Mouse (Mus musculus): Measurements from ENCODE around the gene Tnfrsf12a. TPM values are rescaled to one million over a fixed set of nuclear protein-coding genes. Genes with fewer than 3 reads are reported as not detected.

The Tnfrsf12a gene
- total RNA-seq, 2 experiments from 2014 or later = 3.3 to 4.1 TPM

DNA sequence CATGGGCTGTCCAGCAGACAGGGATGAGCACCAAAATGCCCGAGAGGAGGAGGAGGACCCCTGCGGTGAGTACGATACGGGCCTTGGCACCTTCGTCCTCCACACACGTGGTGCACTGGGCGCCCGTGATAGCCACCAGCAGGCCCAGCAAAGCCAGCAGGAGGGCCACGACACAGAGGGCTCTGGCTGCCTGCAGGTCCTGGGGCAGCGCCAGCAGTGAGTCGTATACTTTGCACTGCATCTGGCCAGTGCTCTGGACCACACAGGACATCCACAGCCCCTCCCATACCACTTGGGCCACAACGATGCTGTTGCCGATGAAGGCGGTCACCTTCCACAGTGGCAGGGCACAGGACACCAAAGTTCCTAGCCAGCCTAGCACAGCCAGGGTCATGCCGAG lies 6.0 kb upstream of the Tnfrsf12a start:
- intact Hi-C loops (cut with DNase I) = no loop called here

GRCm38 (mm10) chr17:23682530-23682929 lies 5.3 kb upstream of the Tnfrsf12a start:
- intact Hi-C loops (cut with DNase I) = no loop called here
- DNase-seq (ENCODE audit: extremely low spot score in 1 of 2, low spot score in 2 of 2) = no peak

More for the DNA sequence above, 6.0 kb upstream of the Tnfrsf12a start:
- DNase-seq (ENCODE audit: extremely low spot score in 1 of 2, low spot score in 2 of 2) = no peak

DNA sequence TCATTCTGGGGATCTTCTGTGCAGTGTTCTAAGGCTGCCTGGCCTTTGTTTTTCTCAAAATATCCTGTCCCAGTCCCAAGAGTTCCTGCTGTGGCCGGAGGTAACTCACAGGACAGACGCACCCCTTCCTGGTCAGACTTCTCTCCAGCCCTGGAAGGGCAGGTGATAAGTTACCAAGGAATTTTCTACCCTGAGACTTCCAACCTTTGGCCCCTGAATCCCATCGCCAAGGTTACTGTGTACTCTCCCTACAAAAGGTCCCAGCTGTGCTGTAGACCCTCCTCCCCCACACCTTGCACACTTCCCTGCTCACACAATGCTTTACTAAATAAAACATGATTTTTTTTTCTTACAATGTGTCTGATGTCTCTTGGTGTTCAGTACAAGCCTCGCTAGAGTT lies 4.8 kb upstream of the Tnfrsf12a start:
- intact Hi-C loops (cut with DNase I) = no loop called here
- DNase-seq (ENCODE audit: extremely low spot score in 1 of 2, low spot score in 2 of 2) = no peak

DNA sequence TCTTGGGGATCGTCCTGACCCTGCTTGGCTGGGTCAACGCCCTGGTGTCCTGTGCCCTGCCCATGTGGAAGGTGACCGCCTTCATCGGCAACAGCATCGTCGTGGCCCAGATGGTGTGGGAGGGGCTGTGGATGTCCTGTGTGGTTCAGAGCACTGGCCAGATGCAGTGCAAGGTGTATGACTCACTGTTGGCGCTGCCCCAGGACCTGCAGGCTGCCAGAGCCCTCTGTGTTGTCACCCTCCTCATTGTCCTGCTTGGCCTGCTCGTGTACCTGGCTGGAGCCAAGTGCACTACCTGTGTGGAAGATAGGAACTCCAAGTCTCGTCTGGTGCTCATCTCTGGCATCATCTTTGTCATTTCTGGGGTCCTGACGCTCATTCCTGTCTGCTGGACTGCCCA lies 3.8 kb upstream of the Tnfrsf12a start:
- no peak for DNase-seq (ENCODE audit: extremely low spot score in 1 of 2, low spot score in 2 of 2)
- intact Hi-C loops (cut with DNase I) = no loop called here

DNA sequence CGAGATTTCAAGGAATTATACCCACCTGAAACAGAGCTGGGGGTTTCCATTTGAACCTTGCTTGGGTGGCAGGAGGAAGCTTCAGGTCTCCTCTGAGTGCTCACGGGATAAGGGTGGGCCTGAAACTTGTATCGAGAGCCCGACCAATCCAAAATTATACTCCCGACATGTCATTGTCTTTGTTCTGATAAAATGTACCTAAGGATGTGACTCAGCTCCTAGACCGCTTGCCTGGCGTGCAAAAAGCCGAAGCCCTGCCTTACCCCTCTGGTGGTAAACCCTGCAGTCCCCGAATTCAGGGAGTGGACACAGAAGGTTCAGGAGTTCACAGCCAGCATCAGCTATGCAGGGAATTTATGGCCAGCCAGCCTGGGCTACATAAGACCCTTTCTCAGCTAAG lies 3.1 kb upstream of the Tnfrsf12a start:
- DNase-seq (ENCODE audit: extremely low spot score in 1 of 2, low spot score in 2 of 2) = no peak

GRCm38 (mm10) chr17:23679127-23679835 lies 2.0 kb upstream of the Tnfrsf12a start, which contains the start of gene Cldn6:
Cldn6 (plus strand) TSS chr17:23679249.
- no peak for DNase-seq (ENCODE audit: extremely low spot score in 1 of 2, low spot score in 2 of 2)
- intact Hi-C loops (cut with DNase I) = no loop called here

More for the DNA sequence above, 3.1 kb upstream of the Tnfrsf12a start:
- intact Hi-C loops (cut with DNase I) = no loop called here

DNA sequence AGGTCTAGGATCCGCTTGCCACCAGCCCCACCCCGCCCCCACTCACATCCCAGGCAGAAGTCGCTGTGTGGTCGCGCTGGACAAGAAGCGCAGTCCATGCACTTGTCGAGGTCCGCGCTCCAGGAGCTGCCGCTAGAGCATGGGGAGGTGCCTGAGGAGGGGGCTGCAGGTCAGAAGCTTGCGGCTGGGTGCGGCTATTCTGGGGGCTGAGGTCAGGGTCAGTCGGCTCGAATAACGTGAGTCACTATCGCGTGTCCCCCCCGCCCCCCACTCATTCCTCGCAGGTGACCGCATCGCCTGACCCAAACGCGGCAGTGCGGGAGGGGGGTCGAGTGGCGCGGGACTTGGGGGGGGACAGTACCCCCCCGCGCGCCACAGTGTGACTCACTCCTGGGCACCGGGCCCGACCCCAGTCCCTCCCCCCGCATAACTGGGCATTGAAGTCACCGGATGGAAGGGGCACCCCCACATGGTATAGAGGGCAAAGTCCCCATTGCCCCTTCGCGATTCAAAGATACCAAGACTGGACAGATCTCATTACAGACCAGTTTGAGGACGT lies 716 bp downstream of the Tnfrsf12a start:
- intact Hi-C loops (cut with DNase I) = no loop called here
- peak in 1 of 2 experiments; percentile 65 for DNase-seq (ENCODE audit: extremely low spot score in 1 of 2, low spot score in 2 of 2)

- peak; percentile 18 to 64 for DNase-seq (ENCODE audit: extremely low spot score in 1 of 2, low spot score in 2 of 2)
- intact Hi-C loops (cut with DNase I) = no loop called here
Observed at GRCm38 (mm10) chr17:23675564-23676281, 1.5 kb downstream of the Tnfrsf12a start.

DNA sequence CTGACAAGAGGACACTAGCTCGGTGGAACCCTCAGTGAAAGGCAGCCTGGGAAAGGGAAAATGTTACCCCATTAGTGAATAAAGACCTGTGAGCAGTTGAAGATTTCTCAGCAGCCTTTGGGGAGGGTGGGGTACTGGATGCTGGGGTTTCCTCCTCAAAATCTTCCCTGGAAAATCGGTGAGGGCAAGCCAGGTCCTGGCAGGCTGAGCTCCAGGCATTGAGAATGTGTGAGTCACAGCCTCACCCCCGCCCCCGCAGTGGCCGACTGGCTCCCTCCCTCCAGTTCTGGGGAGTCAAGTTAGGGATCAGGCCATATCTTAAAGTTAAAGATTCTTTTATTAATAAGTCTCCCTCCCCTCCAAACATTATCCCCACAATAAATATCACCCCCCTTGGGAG lies 2.1 kb downstream of the Tnfrsf12a start:
- intact Hi-C loops (cut with DNase I) = no loop called here
- peak in 1 of 2 experiments; percentile 62 for DNase-seq (ENCODE audit: extremely low spot score in 1 of 2, low spot score in 2 of 2)

DNA sequence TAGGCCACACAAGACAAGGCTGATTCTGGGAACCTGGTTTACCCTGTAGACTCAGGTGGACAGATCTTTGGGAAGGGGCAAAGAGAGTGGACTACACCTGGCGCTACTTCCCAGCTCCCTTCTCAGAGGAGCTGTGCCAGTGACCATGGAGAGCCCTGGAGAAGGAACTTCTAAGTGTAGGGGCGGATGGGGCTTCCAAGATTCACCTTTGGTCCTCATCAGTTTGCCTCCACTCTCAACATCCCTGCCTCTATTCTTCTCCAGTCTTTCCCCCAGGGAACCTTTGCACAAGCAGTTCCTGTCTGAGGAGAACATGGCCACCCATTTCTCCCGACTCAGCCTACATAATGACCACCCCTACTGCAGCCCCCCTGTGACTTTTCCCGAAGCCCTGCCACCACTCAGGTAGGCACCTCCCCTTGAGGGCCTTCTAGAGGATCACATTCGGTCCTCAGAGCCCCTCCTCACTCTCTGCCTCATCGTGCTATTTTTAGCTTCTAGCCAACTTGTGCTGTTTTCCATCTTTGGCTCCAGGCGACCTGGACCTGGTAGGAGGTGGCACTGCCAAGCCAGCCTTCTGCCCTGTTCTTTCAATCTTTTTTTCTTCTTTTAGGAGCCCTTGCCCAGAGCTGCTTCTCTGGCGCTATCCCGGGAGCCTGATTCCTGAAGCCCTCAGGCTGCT lies 2.9 kb downstream of the Tnfrsf12a start:
- DNase-seq (ENCODE audit: extremely low spot score in 1 of 2, low spot score in 2 of 2) = no peak
- intact Hi-C loops (cut with DNase I) = no loop called here

- DNase-seq (ENCODE audit: extremely low spot score in 1 of 2, low spot score in 2 of 2) = peak; percentile 93 to 94
- intact Hi-C loops (cut with DNase I) = no loop called here
Observed at GRCm38 (mm10) chr17:23673424-23674073, 3.7 kb downstream of the Tnfrsf12a start, which contains the start of the genes Hcfc1r1 and Thoc6. Hcfc1r1 (plus strand) TSS chr17:23673596. Thoc6 (minus strand) TSS chr17:23673882.

- no peak for DNase-seq (ENCODE audit: extremely low spot score in 1 of 2, low spot score in 2 of 2)
- intact Hi-C loops (cut with DNase I) = no loop called here
Observed at GRCm38 (mm10) chr17:23672761-23673160, 4.5 kb downstream of the Tnfrsf12a start.

GRCm38 (mm10) chr17:23671519-23671918 lies 5.7 kb downstream of the Tnfrsf12a start:
- intact Hi-C loops (cut with DNase I) = no loop called here
- no peak for DNase-seq (ENCODE audit: extremely low spot score in 1 of 2, low spot score in 2 of 2)

GRCm38 (mm10) chr17:23670516-23671074 lies 6.7 kb downstream of the Tnfrsf12a start:
- no peak for DNase-seq (ENCODE audit: extremely low spot score in 1 of 2, low spot score in 2 of 2)
- intact Hi-C loops (cut with DNase I) = no loop called here

DNA sequence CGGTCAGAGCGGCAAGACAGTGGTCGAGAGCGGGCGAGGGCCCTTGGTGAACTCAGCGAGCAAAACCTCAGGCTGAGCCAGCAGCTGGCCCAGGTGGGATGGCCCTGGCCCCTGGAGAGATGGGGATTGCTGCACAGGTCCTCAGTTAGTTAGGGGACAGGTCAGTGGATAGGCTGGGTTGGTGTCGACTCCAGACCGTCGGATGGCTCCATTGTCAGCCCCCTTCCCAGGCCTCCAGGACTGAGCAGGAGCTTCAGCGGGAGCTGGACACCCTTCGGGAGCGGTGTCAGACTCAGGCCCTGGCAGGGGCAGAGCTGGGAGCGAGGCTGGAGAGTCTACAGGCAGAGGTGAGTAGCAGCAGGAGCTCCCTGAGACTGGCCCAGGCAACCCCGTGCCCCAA lies 11.8 kb downstream of the Tnfrsf12a start:
- intact Hi-C loops (cut with DNase I) = no loop called here
- peak in 1 of 2 experiments; percentile 37 for DNase-seq (ENCODE audit: extremely low spot score in 1 of 2, low spot score in 2 of 2)

- DNase-seq (ENCODE audit: extremely low spot score in 1 of 2, low spot score in 2 of 2) = peak in 1 of 2 experiments; percentile 23
- intact Hi-C loops (cut with DNase I) = no loop called here
Observed at GRCm38 (mm10) chr17:23664556-23665021, 12.7 kb downstream of the Tnfrsf12a start.

DNA sequence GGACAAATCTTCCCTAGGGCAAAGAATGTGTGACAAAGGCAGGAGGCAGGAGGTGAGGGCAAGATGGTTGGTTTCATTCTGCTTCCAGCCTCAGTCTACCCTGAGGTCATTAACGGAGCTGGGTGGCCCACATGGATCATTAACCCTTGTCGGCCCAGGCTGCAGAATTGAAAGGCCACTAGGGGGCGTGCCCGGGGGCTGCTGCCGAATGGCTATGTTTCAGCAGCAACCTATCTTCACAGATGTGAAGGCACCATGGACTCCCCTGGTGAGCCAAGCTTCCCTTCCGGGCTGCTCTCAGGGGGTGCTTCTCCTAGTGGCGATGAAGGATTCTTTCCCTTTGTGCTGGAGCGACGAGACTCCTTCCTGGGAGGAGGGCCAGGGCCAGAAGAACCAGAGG lies 15.7 kb downstream of the Tnfrsf12a start:
- peak in 1 of 2 experiments; percentile 42 for DNase-seq (ENCODE audit: extremely low spot score in 1 of 2, low spot score in 2 of 2)
- intact Hi-C loops (cut with DNase I) = no loop called here

- DNase-seq (ENCODE audit: extremely low spot score in 1 of 2, low spot score in 2 of 2) = peak in 1 of 2 experiments; percentile 20
- intact Hi-C loops (cut with DNase I) = no loop called here
Observed at GRCm38 (mm10) chr17:23660876-23661200, 16.4 kb downstream of the Tnfrsf12a start.
